Mouse (Mus musculus): ENCODE measurements around the gene Mid1. TPM values are rescaled to one million over a fixed set of nuclear protein-coding genes. Genes with fewer than 3 reads are reported as not detected.

Mid1 gene
- polyA plus RNA-seq, 1 experiment from 2014 or later: 7.3 TPM

DNA sequence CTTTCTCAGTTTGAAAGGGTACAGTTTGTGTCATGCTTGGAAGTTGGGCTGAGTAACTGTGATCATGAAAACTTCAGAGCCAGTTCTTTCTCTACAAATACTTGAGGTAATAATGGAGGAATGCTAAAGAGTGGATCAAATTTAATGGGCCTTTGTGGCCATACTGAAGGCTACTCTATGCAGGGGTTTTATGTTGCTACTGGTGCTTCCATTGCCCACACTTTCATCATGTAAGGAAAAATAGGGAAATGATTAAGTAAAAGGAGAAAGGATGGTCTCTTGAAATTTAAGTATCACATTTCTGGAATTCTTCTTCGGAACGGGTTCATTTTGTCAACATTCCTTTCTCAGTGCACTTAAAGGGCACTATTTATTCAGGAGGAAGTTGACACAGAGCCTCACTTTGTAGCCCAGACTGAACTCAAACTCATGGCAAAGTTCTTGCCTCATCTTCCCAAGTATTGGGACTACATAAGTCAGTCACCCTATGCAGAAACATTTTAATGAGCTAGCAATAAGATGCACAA is 176.3 kb downstream of the Mid1 start:
- H3K27me3 ChIP-seq: peaks cover 21% of the 10 kb centered on the region
- no peaks in the 10 kb centered on the region for H3K36me3 ChIP-seq
- ATAC-seq (ENCODE audit: insufficient number of reproducible peaks, insufficient read depth, low FRiP score, low TSS enrichment, low read depth): no peak
- 65% methylated on average over 2 of the region's 2 CpGs for WGBS
- H3K4me1 ChIP-seq (replicated peaks): no peaks in the 10 kb centered on the region
- H3K4me3 ChIP-seq (replicated peaks): no peak overlapping the region
- no peak overlapping the region for H3K9ac ChIP-seq (replicated peaks)
- no peak overlapping the region for H3K27ac ChIP-seq
- H3K9me3 ChIP-seq: no peaks in the 10 kb centered on the region
- H3K4me2 ChIP-seq: no peak overlapping the region

DNA sequence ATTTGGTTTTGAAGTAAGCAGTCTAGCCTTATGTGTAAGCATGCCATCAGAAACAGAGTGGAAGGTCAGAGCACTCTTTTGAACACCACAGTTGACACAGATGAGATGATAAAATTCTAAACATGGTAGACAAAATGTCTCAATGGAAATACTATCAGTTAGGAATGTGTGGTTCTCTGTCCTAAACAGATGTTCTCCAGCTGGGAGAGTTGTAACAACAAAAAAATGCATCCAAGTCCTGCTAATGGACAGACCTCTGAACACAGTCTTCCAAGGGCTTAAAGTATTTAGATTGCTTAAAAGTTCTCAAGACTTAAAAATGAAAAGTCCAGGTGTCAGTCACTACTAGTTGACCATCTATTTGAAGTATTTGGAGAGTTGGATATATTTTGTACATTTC is 177.4 kb downstream of the Mid1 start:
- ATAC-seq (ENCODE audit: insufficient number of reproducible peaks, insufficient read depth, low FRiP score, low TSS enrichment, low read depth): no peak
- peaks cover 21% of the 10 kb centered on the region for H3K27me3 ChIP-seq
- H3K4me1 ChIP-seq (replicated peaks): no peaks in the 10 kb centered on the region
- H3K9ac ChIP-seq (replicated peaks): no peak overlapping the region
- H3K4me3 ChIP-seq (replicated peaks): no peak overlapping the region
- H3K36me3 ChIP-seq: no peaks in the 10 kb centered on the region
- no peaks in the 10 kb centered on the region for H3K9me3 ChIP-seq
- H3K27ac ChIP-seq: no peak overlapping the region
- no peak overlapping the region for H3K4me2 ChIP-seq

DNA sequence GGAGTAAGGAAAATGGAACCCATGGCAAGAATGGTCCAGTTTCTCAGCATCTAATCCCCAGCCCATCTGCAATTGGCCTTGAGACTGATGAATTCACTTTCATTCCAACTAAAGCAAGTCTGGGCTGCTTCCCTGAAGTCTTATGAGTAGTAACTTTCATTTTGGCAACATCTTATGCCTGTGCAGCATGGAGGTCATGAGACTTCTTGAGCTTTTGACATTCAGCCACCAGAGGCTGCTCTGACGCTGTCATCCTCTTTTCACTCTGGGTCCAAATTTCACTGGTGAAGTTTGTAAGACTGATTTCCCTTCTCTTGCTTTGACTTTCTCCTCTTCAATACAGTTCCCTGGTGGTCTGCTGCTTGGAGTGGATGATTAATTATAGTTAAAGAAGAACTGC is 177.8 kb downstream of the Mid1 start:
- Histone ChIP-seq H3K4me1 (replicated peaks) (no peaks in the 10 kb centered on the region), H3K9ac (replicated peaks) (no peak overlapping the region), H3K4me3 (replicated peaks) (no peak overlapping the region), H3K27me3 (peaks cover 17% of the 10 kb centered on the region), H3K9me3 (no peaks in the 10 kb centered on the region), H3K27ac (no peak overlapping the region), H3K4me2 (no peak overlapping the region), H3K36me3 (no peaks in the 10 kb centered on the region)
- 56% methylated on average over 1 of the region's 1 CpGs for WGBS
- no peak for ATAC-seq (ENCODE audit: insufficient number of reproducible peaks, insufficient read depth, low FRiP score, low TSS enrichment, low read depth)

DNA sequence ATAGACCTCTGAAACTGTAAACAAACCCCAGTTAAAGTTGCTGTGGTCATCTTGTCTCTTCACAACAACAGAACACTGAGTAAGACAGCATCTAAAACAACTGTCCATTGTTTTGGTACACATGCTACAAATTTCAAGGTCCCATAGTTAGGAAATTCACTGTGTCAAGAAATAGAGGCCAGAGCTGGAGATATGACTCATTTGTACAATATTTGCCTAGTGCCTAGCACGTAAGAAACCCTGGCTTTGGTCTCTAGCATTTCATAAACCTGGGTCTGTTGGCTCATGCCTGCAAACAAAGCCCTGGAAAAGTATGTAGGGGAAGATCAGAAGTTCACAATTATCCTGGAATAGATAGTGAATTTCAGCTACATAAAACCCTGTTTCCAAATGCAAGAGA is 178.8 kb downstream of the Mid1 start:
- WGBS: 74% methylated on average over 1 of the region's 1 CpGs
- H3K27me3 ChIP-seq: peaks cover 19% of the 10 kb centered on the region; the same call in 1 of the 2 replicates
- no peak overlapping the region for H3K4me3 ChIP-seq (replicated peaks)
- H3K27ac ChIP-seq: no peak overlapping the region
- no peak overlapping the region for H3K4me2 ChIP-seq
- H3K36me3 ChIP-seq: no peaks in the 10 kb centered on the region
- ATAC-seq (ENCODE audit: insufficient number of reproducible peaks, insufficient read depth, low FRiP score, low TSS enrichment, low read depth): no peak
- no peaks in the 10 kb centered on the region for H3K4me1 ChIP-seq (replicated peaks)
- no peaks in the 10 kb centered on the region for H3K9me3 ChIP-seq
- no peak overlapping the region for H3K9ac ChIP-seq (replicated peaks)

DNA sequence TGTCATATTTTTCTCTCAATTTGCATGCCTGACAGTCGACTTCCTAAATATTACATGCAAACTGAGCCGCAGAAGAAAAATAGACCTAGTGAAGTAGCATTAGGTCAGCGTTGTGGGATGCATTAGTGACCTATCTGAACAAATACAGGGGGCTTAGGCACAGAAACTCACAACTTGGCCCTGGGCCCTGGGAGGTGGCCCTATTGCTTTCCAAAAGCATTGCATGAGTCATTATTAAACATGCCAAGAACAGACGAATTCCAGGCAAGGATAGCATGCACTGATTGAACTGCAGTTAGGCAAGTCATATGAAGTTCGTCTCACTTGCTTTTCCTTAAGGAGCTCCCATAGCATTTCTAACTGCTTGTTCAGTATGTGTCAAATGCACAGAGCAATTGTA is 183.2 kb downstream of the Mid1 start:
- Histone ChIP-seq H3K9me3 (no peaks in the 10 kb centered on the region), H3K4me1 (replicated peaks) (no peaks in the 10 kb centered on the region), H3K4me3 (replicated peaks) (no peak overlapping the region), H3K27me3 (peaks cover 15% of the 10 kb centered on the region), H3K36me3 (no peaks in the 10 kb centered on the region), H3K9ac (replicated peaks) (no peak overlapping the region), H3K27ac (no peak overlapping the region), H3K4me2 (no peak overlapping the region)
- ATAC-seq (ENCODE audit: insufficient number of reproducible peaks, insufficient read depth, low FRiP score, low TSS enrichment, low read depth): no peak
- 70% methylated on average over 5 of the region's 5 CpGs for whole genome bisulfite sequencing

DNA sequence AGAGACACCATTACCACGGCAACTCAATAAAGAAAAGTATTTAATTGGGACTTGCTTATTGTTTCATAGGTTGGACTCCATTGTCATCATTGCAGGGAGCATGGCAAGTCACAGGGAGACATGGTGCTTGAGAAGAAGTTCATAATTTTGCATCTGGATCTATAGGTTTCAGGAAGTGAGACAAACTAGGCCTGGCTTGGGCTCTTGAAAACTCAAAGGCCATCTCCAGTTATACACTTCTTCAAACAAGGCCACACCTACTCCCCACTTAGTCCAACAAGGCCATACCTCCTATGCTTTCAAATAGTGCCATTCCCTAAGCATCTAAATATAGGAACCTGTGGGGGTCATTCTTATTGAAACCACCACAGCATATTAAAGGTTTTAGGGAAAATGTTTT is 189.5 kb downstream of the Mid1 start:
- Histone ChIP-seq H3K4me1 (replicated peaks) (no peaks in the 10 kb centered on the region), H3K36me3 (no peaks in the 10 kb centered on the region), H3K9ac (replicated peaks) (no peak overlapping the region), H3K27ac (no peak overlapping the region), H3K4me2 (no peak overlapping the region), H3K27me3 (peaks cover 26% of the 10 kb centered on the region), H3K9me3 (no peaks in the 10 kb centered on the region), H3K4me3 (replicated peaks) (no peak overlapping the region)
- WGBS: 94% methylated on average over 1 of the region's 1 CpGs
- ATAC-seq (ENCODE audit: insufficient number of reproducible peaks, insufficient read depth, low FRiP score, low TSS enrichment, low read depth): no peak

DNA sequence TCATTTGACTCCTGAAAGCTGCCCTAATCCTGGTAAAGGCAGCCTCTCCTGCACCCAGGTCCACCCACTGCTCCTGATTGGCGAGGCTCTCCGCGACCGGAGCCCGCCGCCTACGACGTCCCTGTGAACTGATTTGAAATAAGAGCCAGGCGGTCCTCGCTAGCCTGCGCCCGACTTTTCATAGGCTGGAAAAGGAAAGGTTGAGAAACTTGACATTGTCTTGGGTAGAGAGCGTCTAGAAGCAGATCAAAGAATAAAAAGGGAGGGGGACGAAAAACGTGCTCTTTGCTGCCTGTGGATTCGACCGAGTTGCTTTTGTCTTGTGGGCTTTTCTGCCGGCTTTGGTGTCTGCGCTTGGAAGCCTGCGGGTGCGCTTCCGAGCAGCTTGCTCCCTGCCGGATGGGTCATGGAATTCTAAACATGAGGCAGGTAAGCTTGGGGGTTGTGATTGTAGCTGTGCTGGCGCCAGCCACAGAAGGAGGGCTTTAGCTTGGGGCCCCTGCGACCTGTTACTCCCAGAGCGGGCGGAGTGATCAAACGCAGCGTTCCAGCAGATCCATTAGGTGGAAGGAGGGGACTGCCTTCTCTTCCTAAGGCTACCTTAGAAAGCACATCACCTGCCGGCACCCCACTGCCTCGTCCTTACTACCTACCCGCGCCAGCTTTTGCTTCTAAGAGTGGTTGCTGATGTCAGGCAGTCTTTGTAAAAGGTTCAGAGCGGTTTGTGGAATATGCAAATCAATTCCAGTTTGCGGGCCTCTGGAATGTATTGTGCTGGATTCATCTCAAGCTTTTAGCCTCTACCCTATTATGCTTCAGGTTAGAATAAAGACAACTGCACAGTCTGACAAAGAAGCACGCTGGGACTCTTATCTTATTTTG is 194.7 kb downstream of the Mid1 start:
- H3K4me1 ChIP-seq (replicated peaks): no peaks in the 10 kb centered on the region
- H3K27ac ChIP-seq: peak overlapping the region; percentile 84
- H3K27me3 ChIP-seq: peaks cover 34% of the 10 kb centered on the region
- H3K36me3 ChIP-seq: no peaks in the 10 kb centered on the region
- peak overlapping the region; percentile 54 for H3K9ac ChIP-seq (replicated peaks)
- ATAC-seq (ENCODE audit: insufficient number of reproducible peaks, insufficient read depth, low FRiP score, low TSS enrichment, low read depth): peak; percentile 86
- 10% methylated on average over 36 of the region's 36 CpGs for WGBS
- H3K4me2 ChIP-seq: peak overlapping the region; percentile 61
- peak overlapping the region; percentile 49 for H3K4me3 ChIP-seq (replicated peaks)
- no peaks in the 10 kb centered on the region for H3K9me3 ChIP-seq

DNA sequence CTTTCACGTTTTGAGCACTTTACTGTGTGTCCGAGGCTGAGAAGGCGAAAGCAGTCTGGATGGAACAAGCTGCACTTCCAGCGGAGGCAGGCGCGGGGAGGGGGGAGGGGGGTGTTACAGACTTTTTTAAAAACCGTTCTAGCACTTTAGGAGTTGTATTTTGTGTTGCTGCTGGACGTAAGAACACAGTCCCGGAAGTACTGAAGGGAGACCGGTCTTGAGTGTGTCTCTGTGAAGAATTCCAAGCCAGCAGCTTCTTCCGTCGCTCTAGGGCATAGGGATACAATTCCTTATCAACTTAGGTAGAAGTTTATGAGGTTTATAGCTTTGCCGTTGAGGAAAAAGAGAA is 195.3 kb downstream of the Mid1 start:
- no peaks in the 10 kb centered on the region for H3K36me3 ChIP-seq
- WGBS: 15% methylated on average over 13 of the region's 13 CpGs
- no peak for ATAC-seq (ENCODE audit: insufficient number of reproducible peaks, insufficient read depth, low FRiP score, low TSS enrichment, low read depth)

DNA sequence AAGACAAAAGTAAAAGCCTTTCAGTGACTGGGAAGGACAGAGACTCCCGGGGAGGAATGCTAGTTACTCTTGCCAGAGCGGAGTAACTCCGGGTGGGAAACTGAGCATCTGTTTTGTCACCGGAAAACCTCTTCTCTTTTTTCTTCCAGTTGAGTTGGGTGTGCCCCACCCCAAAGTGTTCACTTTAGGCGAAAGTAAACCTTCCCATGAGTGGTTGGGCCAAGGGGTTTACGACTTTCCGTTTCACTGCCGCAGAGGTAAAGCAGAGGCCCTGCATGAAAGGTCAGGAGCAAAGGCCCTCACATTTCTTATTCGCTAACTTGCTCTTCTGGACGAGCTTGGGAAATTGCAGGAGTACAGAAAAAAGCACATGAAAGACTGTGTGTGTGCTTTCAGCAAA is 195.8 kb downstream of the Mid1 start:
- 25% methylated on average over 10 of the region's 10 CpGs for WGBS
- no peak for ATAC-seq (ENCODE audit: insufficient number of reproducible peaks, insufficient read depth, low FRiP score, low TSS enrichment, low read depth)
- peak overlapping the region; percentile 54 for H3K9ac ChIP-seq (replicated peaks)
- H3K4me1 ChIP-seq (replicated peaks): no peaks in the 10 kb centered on the region
- peaks cover 36% of the 10 kb centered on the region for H3K27me3 ChIP-seq
- H3K36me3 ChIP-seq: no peaks in the 10 kb centered on the region
- H3K4me2 ChIP-seq: peak overlapping the region; percentile 61
- peak overlapping the region; percentile 49 for H3K4me3 ChIP-seq (replicated peaks)
- no peaks in the 10 kb centered on the region for H3K9me3 ChIP-seq
- H3K27ac ChIP-seq: peak overlapping the region; percentile 59; the same call in 1 of the 2 replicates

More for the DNA sequence above, 195.3 kb downstream of the Mid1 start:
- Histone ChIP-seq H3K4me2 (peak overlapping the region; percentile 61), H3K4me3 (replicated peaks) (peak overlapping the region; percentile 49), H3K4me1 (replicated peaks) (no peaks in the 10 kb centered on the region), H3K27ac (peak overlapping the region; percentile 84), H3K9me3 (no peaks in the 10 kb centered on the region), H3K9ac (replicated peaks) (peak overlapping the region; percentile 54), H3K27me3 (peaks cover 34% of the 10 kb centered on the region)

DNA sequence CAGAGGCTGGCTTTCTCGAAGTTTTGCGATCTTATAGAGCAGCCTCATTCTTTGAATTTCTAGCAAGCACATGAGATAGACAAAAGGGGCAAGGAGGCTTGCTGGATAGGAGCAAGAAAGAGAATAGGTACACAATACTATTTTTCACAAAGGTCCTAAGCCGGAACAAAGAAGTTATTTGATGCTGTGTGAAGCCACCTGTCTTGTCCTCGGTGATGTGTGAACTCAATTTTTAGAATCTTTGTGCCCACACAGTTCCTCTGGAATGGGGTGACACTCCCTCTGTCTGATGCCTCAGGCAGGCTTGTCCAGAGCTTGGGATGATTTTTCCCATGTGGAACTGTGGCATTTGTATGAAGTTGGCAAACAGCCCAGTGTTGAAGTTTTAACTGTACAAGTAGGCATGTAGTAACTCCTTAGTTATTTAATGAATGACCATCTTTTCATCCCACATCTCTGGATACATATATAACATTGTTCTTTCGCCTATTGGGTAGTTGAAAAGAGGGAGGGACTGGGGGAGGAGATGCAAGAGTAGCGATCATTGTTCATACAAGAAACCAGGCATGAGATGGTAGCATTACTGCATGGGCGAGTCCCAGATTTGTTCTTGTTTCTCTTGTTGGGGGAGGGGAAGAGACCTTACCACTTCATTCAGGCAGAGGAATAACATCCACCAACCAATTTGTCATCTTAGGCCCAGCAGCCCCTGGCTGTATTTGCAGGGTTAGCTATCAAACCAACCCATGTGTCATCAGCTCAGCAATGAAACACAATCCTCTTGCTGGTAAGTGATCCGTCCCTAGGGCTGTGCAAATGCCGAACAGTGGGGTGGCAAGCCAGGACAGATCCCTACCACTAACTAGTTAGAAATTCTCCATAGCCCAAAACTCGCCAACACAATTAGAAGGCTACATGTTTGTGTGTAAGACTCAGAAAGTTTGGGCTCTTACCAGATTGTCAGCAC is 196.5 kb downstream of the Mid1 start:
- 47% methylated on average over 10 of the region's 10 CpGs for WGBS
- peaks cover 37% of the 10 kb centered on the region for H3K27me3 ChIP-seq
- peak overlapping the region; percentile 59; the same call in 1 of the 2 replicates for H3K27ac ChIP-seq
- peak overlapping the region; percentile 49 for H3K4me3 ChIP-seq (replicated peaks)
- peak overlapping the region; percentile 54; the same call in 1 of the 2 replicates for H3K9ac ChIP-seq (replicated peaks)
- no peak for ATAC-seq (ENCODE audit: insufficient number of reproducible peaks, insufficient read depth, low FRiP score, low TSS enrichment, low read depth)
- peak overlapping the region; percentile 61 for H3K4me2 ChIP-seq
- no peaks in the 10 kb centered on the region for H3K9me3 ChIP-seq
- no peaks in the 10 kb centered on the region for H3K36me3 ChIP-seq
- no peaks in the 10 kb centered on the region for H3K4me1 ChIP-seq (replicated peaks)

DNA sequence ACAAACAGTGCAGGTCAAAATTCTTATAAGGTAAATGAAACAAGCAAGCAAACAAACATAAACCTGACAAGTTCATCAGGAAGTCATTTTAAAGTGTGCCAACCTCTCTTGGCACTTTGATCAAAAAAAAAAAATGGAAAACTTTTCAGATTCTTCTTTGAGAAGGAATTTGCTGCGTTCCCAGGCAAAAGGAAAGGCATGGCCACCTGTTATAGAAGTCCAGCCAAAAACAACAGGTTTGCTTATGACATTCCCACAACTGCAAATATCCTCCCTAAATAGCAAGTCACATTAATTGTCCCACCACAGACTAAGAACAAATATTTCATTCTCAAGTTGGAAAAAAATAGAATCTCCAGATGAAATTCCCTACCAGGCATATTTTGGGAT is 197.2 kb downstream of the Mid1 start:
- Histone ChIP-seq H3K4me2 (0 out of 2 replicates have a peak overlapping the region, but pooled peaks have one; percentile 61), H3K9me3 (no peaks in the 10 kb centered on the region), H3K36me3 (no peaks in the 10 kb centered on the region), H3K4me1 (replicated peaks) (no peaks in the 10 kb centered on the region), H3K9ac (replicated peaks) (no peak overlapping the region), H3K27me3 (peaks cover 37% of the 10 kb centered on the region), H3K4me3 (replicated peaks) (no peak overlapping the region), H3K27ac (no peak overlapping the region)
- ATAC-seq (ENCODE audit: insufficient number of reproducible peaks, insufficient read depth, low FRiP score, low TSS enrichment, low read depth): no peak
- WGBS: 85% methylated on average over 1 of the region's 1 CpGs
